Mouse (Mus musculus) urinary bladder, adult 2 months (tissue): Measurements from ENCODE around the gene Speer3. TPM values are rescaled to one million over a fixed set of nuclear protein-coding genes. Genes with fewer than 3 reads are reported as not detected.
"Not testable (repeated sequence)": the region's sequence is repeated elsewhere in the genome, so short reads cannot be mapped to it uniquely, and the experiment has no call there.

ENCODE experiments used
- DNase-seq: peaks from one replicate; pipeline ENCODE4 v3.0.0; 2022; ENCODE audit warnings: low spot score
- polyA plus RNA-seq: library from polyadenylated mRNA; depleted of rRNA; stranded (reverse); fragments of >200 nt; gene quantifications from 2 replicates; pipeline ENCODE4 v1.2.3, GENCODE M21; 2012; rRNA removed

Gene Speer3
- not detected in 2 replicates for polyA plus RNA-seq

DNA sequence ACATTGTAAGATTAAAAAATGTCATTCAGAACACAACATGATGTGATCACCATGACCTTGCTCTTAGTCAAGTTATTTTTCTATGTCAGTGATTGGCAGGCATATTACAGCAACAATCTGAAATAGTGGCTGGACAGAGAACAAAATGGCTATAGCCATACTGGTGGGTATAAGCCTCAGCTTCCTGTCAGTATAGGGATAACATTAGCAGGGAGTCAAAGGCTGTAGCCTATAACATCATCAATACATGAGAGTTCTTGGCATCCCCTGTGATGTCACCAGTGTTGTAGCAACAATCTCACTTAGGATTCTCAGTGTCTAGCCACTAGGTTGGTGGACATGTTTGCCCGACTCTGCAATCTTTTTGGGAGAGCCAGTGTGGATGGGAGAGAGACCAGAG is at the start of gene Speer3:
Speer3 (plus strand) TSS at position 301 of the 400 bp plus-strand sequence.
- DNase-seq, result no peak

DNA sequence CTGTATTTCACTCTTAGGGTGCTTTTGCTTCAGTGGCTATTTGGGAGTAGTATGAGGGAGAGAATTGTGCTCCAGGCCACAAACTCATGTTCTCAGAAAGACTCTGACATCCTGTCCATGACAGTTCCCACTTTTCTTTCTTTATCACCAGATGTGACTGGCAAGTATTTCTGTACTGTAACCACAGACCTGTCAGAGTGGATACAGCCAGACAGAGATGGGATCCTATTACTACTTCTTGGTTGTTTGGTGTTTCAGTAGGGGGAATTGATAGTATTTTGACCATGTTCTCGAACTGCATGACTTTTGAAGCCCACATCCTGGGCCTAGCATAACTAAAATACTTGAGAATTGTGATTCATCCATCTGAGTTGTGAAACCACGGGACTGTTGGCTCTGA is 19.1 kb downstream of the Speer3 start:
- not testable (repeated sequence) for DNase-seq

DNA sequence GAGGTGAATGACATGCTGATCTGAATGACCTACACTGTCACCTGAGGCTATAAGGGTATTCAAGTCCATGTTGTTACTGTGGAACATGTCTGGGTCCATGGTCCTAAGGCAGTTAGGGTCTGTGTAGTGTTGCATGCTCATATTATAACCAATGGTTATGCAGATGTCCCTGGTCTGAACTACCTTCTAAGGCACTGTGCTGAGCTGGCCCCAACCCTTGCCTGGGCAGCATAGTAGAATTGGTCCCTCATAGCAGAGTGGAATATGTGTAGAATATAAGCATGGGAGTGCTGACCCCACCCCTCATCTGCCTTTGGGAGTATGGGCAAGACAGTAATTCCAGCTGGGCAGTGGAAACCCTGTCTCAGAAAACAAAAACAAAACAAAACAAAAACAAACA is 33.7 kb downstream of the Speer3 start:
- no peak for DNase-seq

DNA sequence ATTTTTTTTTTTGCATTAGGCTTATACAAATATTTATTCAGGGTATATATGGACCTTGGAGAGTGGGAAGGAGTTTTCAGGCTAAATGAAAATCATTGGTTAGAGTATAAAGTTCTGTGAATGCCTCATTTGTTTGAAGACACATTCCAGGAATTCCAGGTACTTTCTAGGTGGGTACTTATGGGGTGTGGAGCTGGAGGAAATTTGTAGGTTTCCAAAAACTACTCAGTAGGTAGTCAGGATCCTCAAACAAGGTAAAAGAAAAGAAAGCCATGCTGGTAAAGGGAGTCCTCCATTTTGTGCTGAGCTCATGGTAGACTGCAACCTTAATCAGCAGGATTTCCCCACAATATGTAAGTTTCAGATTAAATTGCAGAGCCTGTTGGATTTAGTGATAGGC is 35.3 kb downstream of the Speer3 start:
- DNase-seq, result no peak

DNA sequence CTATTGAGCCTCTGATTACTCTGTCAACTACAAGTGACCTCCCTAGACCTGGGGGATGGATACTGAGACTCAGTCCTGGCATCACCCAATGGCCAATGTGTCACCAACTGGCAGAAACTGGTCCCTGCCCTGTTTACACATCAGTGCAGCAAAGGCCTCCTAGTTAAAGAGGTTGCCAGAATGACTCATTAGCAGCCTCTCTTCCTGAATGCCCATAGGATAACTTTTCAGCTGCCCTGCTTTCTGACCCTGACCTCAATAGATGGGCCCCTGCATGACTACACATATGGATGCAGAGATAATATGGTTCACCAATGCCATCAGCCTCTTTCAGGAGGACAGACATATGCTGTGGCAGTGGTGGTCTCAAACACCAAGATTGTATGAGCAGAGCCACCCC is 52.9 kb downstream of the Speer3 start:
- no peak for DNase-seq

Other genes starting within 250 kb of the Speer3 start
- 1.1 and 1.4 TPM in 2 replicates for gene Sema3e, start 233.7 kb downstream of the Speer3 start, polyA plus RNA-seq